Mouse (Mus musculus) spleen, adult 2 months (tissue): ENCODE results near the gene Zmiz2.

Experiments
- CTCF ChIP-seq: fragments of 200-500 bp; IDR thresholded peaks from 2 replicates; pipeline ENCODE4 v1.5.1; 2011; ENCODE audit warnings: mild to moderate bottlenecking, inconsistent platforms; ENCODE audit not compliant: insufficient read depth, insufficient read length, insufficient replicate concordance; ENCODE audit errors: extremely low read depth
- POLR2A ChIP-seq: fragments of 200-500 bp; IDR thresholded peaks from 2 replicates; pipeline ENCODE4 v1.6.1; 2011; ENCODE audit warnings: low read depth, low read length, inconsistent platforms

DNA sequence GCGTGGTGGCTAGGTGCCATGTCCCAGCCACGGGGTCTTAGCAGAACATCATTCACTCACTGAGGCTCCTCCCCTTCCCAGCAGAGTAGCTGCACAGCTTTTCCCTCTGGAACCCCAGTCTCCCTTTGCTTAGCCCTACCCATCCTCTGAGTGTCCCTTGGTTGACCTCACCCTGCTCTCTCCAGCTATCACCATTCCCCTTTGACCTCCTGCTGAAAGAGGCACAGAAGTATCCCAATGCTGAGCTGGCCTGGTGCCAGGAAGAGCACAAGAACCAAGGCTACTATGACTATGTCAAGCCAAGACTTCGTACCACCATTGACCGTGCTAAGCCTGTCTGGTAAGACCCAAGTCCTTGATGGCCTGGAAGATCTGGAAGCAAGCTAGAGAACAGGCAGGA is 33.8 kb upstream of the Zmiz2 start:
- TF ChIP-seq CTCF (no peak), POLR2A (no peak)
